Mouse (Mus musculus) liver, adult 2 months (tissue): ENCODE results near the gene Lmbrd1. TPM values are rescaled to one million over a fixed set of nuclear protein-coding genes. Genes with fewer than 3 reads are reported as not detected.

Experiments used
- DNase-seq: peaks from one replicate; pipeline ENCODE4 v3.0.0-alpha.2; 2011; ENCODE audit warnings: low read depth, low spot score; ENCODE audit errors: extremely low read depth
- H3K27ac ChIP-seq: fragments of 200-500 bp; replicated peaks from 2 replicates; pipeline ENCODE4 v1.5.1; 2012; ENCODE audit warnings: low read depth, mild to moderate bottlenecking, control low read depth, inconsistent platforms, low read length; ENCODE audit not compliant: insufficient read depth
- H3K27me3 ChIP-seq: fragments of 200-500 bp; 2 replicates; pipeline ENCODE4 v1.6.1; 2012; ENCODE audit warnings: mild to moderate bottlenecking, moderate library complexity, low read length, inconsistent platforms; ENCODE audit not compliant: control insufficient read depth, insufficient read depth
- H3K36me3 ChIP-seq: fragments of 200-500 bp; 2 replicates; pipeline ENCODE4 v1.6.1; 2012; ENCODE audit warnings: low read length, inconsistent platforms; ENCODE audit not compliant: control insufficient read depth, insufficient read depth
- H3K4me1 ChIP-seq: fragments of 200-500 bp; 2 replicates; pipeline ENCODE4 v1.6.1; 2011; ENCODE audit warnings: low read length; ENCODE audit not compliant: control insufficient read depth, insufficient read depth
- H3K4me3 ChIP-seq: fragments of 200-500 bp; 2 replicates; pipeline ENCODE4 v1.5.1; 2011; ENCODE audit warnings: low read depth, mild to moderate bottlenecking, control low read depth, low read length, moderate library complexity; ENCODE audit not compliant: insufficient read depth
- H3K79me2 ChIP-seq: fragments of 200-500 bp; 2 replicates; pipeline ENCODE4 v1.6.1; 2012; ENCODE audit warnings: inconsistent platforms, mild to moderate bottlenecking, low read length, moderate library complexity; ENCODE audit not compliant: control insufficient read depth, insufficient read depth
- H3K9ac ChIP-seq: fragments of 200-500 bp; 2 replicates; pipeline ENCODE4 v1.6.1; 2012; ENCODE audit warnings: low read depth, mild to moderate bottlenecking, control low read depth, inconsistent platforms, low read length
- CTCF ChIP-seq: fragments of 200-500 bp; IDR thresholded peaks from 2 replicates; pipeline ENCODE4 v1.5.1; 2011; ENCODE audit warnings: low read depth, low read length, control low read depth
- POLR2A ChIP-seq: fragments of 200-500 bp; IDR thresholded peaks from 2 replicates; pipeline ENCODE4 v1.6.1; 2011; ENCODE audit warnings: low read length, control low read depth; ENCODE audit not compliant: insufficient read depth; ENCODE audit errors: extremely low read depth
- WGBS: fragments of 180-500 bp; shearing (Covaris S2); methylation state at CpG from one replicate; pipeline ENCODE4 v1.1.7; 2018; 5-methylcytosine and 5-hydroxymethylcytosine counted together
- polyA plus RNA-seq: library from polyadenylated mRNA; depleted of rRNA; stranded (reverse); fragments of >200 nt; gene quantifications from 2 replicates; pipeline ENCODE4 v1.2.3, GENCODE M21; 2012
- total RNA-seq: library from RNA; depleted of rRNA; stranded (reverse); fragments of >200 nt; gene quantifications from 2 replicates; pipeline ENCODE4 v1.2.3, GENCODE M21; 2014

The Lmbrd1 gene
- total and polyA plus RNA-seq, 2 experiments = 29.7 to 75.6 TPM

GRCm38 (mm10) chr1:24664158-24664557, 14.3 kb upstream of the Lmbrd1 start:
- Histone ChIP-seq H3K27ac (no peak overlapping the region), H3K36me3 (no peaks in the 10 kb centered on the region), H3K27me3 (no peaks in the 10 kb centered on the region), H3K4me3 (no peak overlapping the region), H3K79me2 (no peaks in the 10 kb centered on the region), H3K4me1 (no peaks in the 10 kb centered on the region), H3K9ac (no peak overlapping the region)
- TF ChIP-seq CTCF (no peak), POLR2A (no peak)
- no peak for DNase-seq

GRCm38 (mm10) chr1:24673231-24673630, 5.2 kb upstream of the Lmbrd1 start:
- no peak for DNase-seq
- Histone ChIP-seq H3K79me2 (no peaks in the 10 kb centered on the region), H3K4me3 (no peak overlapping the region), H3K36me3 (no peaks in the 10 kb centered on the region), H3K4me1 (peaks cover 2% of the 10 kb centered on the region; the same call in 1 of the 2 replicates), H3K9ac (no peak overlapping the region), H3K27ac (no peak overlapping the region), H3K27me3 (no peaks in the 10 kb centered on the region)
- WGBS = 68% methylated on average over 3 of the region's 3 CpGs
- TF ChIP-seq POLR2A (no peak), CTCF (no peak)

- TF ChIP-seq POLR2A (no peak), CTCF (no peak)
- Histone ChIP-seq H3K79me2 (peaks cover 3% of the 10 kb centered on the region; the same call in 1 of the 2 replicates), H3K9ac (peak overlapping the region; percentile 44; the same call in 1 of the 2 replicates), H3K4me1 (peaks cover 5% of the 10 kb centered on the region), H3K27ac (0 out of 2 replicates have a peak overlapping the region, but pooled peaks have one; percentile 28), H3K36me3 (no peaks in the 10 kb centered on the region), H3K4me3 (peak overlapping the region; percentile 76), H3K27me3 (no peaks in the 10 kb centered on the region)
- peak; percentile 51 for DNase-seq
- 40% methylated on average over 9 of the region's 9 CpGs for WGBS
Observed at GRCm38 (mm10) chr1:24677706-24678105, 724 bp upstream of the Lmbrd1 start.

GRCm38 (mm10) chr1:24679071-24679470, 641 bp downstream of the Lmbrd1 start:
- peak overlapping the region; percentile 76 for H3K4me3 ChIP-seq
- peak overlapping the region; percentile 70 for H3K27ac ChIP-seq
- H3K9ac ChIP-seq = peak overlapping the region; percentile 85
- no peaks in the 10 kb centered on the region for H3K36me3 ChIP-seq
- peaks cover 5% of the 10 kb centered on the region for H3K4me1 ChIP-seq
- peak; percentile 67 for DNase-seq
- WGBS = under 1% methylated on average over 13 of the region's 13 CpGs
- no peaks in the 10 kb centered on the region for H3K27me3 ChIP-seq
- peaks cover 7% of the 10 kb centered on the region; the same call in 1 of the 2 replicates for H3K79me2 ChIP-seq
- TF ChIP-seq POLR2A = no peak
- TF ChIP-seq CTCF = no peak

GRCm38 (mm10) chr1:24680991-24681390, 2.6 kb downstream of the Lmbrd1 start:
- Histone ChIP-seq H3K79me2 (peaks cover 8% of the 10 kb centered on the region; the same call in 1 of the 2 replicates), H3K4me3 (no peak overlapping the region), H3K27me3 (no peaks in the 10 kb centered on the region), H3K9ac (no peak overlapping the region), H3K27ac (no peak overlapping the region), H3K36me3 (peaks cover 6% of the 10 kb centered on the region), H3K4me1 (peaks cover 5% of the 10 kb centered on the region)
- DNase-seq = no peak
- 94% methylated on average over 3 of the region's 3 CpGs for WGBS
- TF ChIP-seq POLR2A (no peak), CTCF (no peak)

- peaks cover 5% of the 10 kb centered on the region for H3K4me1 ChIP-seq
- no peak overlapping the region for H3K9ac ChIP-seq
Observed at GRCm38 (mm10) chr1:24681946-24682345, 3.5 kb downstream of the Lmbrd1 start.

More at GRCm38 (mm10) chr1:24681946-24682345, 3.5 kb downstream of the Lmbrd1 start:
- TF ChIP-seq CTCF (no peak), POLR2A (no peak)
- DNase-seq = no peak
- H3K27ac ChIP-seq = no peak overlapping the region
- peaks cover 11% of the 10 kb centered on the region for H3K36me3 ChIP-seq
- 60% methylated on average over 3 of the region's 3 CpGs for WGBS
- H3K27me3 ChIP-seq = no peaks in the 10 kb centered on the region
- no peak overlapping the region for H3K4me3 ChIP-seq
- peaks cover 8% of the 10 kb centered on the region; the same call in 1 of the 2 replicates for H3K79me2 ChIP-seq
